Mouse (Mus musculus): ENCODE measurements around the gene Sgms1.
"Not testable (repeated sequence)": the region's sequence is repeated elsewhere in the genome, so short reads cannot be mapped to it uniquely, and the experiment has no call there.

Sgms1 gene

GRCm38 (mm10) chr19:32173522-32174184, 215.9 kb downstream of the Sgms1 start:
- DNase-seq, result no peak

- DNase-seq, result no peak
Observed at GRCm38 (mm10) chr19:32172511-32172981, 217.0 kb downstream of the Sgms1 start.

- no peak for DNase-seq
Observed at GRCm38 (mm10) chr19:32171981-32172380, 217.5 kb downstream of the Sgms1 start.

- DNase-seq, result peak; percentile 81
Observed at GRCm38 (mm10) chr19:32169634-32170540, 219.6 kb downstream of the Sgms1 start.

DNA sequence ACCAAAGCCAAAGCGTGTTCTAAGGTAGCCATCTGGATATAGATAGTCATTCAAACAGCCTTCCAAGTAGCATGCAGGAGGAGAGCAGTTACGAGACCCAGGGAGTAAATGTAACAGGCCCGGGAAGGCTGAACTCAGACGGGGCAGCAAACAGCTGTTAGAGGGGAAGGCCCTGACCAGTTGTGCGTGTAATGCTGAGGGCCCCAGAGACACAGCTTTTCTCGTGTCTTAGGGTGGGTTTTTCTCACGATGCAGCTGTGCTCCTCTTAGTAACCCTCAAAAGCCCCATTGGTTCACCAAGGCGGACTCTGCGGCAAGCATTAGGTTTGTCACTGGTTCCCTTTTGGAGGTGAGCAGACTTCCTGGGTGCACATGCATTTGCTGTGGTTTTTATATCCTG, 221.5 kb downstream of the Sgms1 start:
- DNase-seq, result no peak

- no peak for DNase-seq
Observed at GRCm38 (mm10) chr19:32166823-32167605, 222.5 kb downstream of the Sgms1 start.

GRCm38 (mm10) chr19:32165711-32166110, 223.8 kb downstream of the Sgms1 start:
- no peak for DNase-seq

GRCm38 (mm10) chr19:32164128-32164527, 225.4 kb downstream of the Sgms1 start:
- DNase-seq, result no peak

DNA sequence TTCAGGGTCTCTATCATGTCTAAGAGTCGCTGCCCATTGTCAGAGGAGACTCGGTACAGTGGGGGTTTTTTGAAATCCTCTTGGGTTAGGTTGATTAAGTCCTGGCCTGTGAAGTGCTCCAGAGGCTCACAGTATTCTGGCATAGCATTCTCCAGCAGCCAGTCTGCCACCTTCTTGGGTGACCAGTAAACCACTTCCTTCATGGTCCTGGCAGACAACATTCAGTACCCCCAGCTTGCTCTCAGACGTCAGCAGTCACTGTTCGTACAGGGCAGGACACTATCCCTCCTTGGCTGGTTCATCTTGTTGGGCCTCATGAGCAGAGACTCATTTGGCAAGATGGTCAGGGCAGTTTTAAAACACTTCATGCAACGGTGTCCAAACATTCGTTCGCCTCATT, 229.6 kb downstream of the Sgms1 start:
- DNase-seq, result no peak

- no peak for DNase-seq
Observed at GRCm38 (mm10) chr19:32159168-32159567, 230.3 kb downstream of the Sgms1 start.

- DNase-seq, result no peak
Observed at GRCm38 (mm10) chr19:32157045-32157444, 232.5 kb downstream of the Sgms1 start.

- no peak for DNase-seq
Observed at GRCm38 (mm10) chr19:32152529-32152928, 237.0 kb downstream of the Sgms1 start.

DNA sequence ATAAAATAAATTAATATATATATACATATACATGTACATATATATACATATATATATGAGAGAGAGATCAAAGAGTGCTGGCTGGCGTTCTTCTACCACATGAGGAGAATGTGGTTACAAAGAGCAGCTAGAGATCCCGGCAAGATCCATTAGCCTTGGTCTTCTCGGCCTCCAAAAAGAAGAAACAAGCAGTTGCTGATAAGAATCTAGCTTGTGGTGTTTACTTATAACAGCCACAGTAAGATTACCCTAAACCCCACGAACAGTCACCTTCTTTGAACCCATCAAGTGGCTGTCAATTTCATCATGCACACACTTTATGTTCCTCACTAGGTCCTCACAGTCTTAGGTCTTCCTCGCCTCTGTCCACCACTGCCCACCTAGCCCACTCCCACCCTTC, 240.8 kb downstream of the Sgms1 start:
- no peak for DNase-seq

DNA sequence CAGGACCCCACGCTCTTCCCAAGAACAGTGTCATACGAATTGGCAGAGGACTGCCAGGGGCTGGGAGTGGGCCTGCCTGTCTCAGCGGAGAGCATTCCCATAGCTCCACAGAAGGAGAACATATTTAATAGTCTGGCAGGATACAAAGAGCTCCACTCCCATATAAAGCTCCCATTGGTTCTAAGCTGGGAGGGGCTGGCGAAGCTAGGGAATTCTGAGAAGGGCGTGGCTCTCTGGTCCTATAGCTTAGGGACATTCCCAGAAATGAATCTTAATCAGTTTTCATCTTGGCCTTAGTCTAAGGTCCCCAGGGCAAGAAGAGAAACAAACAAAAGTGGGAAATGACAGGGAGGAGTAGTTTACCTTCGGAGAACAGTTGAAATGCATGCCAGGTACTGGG, 247.1 kb downstream of the Sgms1 start:
- DNase-seq, result no peak

DNA sequence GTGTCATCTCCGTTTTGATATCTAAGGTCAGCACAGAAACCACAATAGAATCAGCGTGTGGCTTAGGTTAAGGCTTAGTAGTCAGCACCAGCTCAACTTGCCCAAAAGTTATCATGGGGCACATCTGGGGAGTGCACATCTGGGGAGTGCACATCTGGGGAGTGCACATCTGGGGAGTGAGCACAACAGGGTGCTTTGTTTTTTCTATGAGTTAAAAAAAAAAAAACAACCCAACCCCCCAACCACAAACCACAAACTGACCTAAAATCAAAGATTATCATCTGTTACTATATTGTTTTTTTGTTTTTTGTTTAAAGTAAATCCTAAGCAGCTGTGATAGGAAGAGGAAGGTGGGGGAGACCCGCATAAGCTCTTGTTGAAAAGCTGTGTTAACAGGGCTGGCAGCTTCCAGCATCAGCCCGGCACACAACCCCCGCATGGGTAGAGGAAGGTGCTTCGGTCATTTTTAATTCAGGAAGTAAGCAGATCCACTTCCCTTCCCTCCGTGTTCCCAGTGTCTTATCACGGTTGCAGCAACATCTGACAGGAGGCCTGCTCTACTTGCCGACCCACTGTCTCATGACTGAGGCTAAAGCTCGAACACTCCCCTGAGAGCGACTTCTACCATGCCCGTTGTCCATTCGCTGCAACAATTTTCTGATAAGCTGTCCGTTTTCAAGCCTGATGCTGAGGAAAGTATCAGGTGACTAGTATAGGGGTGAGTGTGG, 251.0 kb downstream of the Sgms1 start:
- DNase-seq, result no peak

DNA sequence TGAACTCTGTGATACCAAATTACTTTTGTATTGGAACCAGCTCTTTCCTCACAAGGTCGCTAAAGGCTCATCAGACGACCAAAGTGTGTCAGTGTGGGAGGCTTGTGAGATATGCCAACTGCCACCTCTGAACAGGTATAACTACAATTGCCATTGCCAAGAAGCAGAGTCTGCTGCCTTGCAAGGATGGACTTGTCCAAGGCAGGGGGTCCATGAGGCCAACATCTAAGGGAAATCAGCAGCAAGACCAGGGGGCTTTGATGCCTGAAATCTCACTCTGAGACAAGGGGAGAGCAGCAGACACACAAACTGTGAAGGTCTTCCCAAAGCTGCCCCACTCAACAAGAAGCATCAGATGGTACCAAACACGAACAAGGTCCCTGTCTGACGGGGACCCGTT, 251.6 kb downstream of the Sgms1 start:
- no peak for DNase-seq

- DNase-seq, result no peak
Observed at GRCm38 (mm10) chr19:32136888-32137625, 252.5 kb downstream of the Sgms1 start.

DNA sequence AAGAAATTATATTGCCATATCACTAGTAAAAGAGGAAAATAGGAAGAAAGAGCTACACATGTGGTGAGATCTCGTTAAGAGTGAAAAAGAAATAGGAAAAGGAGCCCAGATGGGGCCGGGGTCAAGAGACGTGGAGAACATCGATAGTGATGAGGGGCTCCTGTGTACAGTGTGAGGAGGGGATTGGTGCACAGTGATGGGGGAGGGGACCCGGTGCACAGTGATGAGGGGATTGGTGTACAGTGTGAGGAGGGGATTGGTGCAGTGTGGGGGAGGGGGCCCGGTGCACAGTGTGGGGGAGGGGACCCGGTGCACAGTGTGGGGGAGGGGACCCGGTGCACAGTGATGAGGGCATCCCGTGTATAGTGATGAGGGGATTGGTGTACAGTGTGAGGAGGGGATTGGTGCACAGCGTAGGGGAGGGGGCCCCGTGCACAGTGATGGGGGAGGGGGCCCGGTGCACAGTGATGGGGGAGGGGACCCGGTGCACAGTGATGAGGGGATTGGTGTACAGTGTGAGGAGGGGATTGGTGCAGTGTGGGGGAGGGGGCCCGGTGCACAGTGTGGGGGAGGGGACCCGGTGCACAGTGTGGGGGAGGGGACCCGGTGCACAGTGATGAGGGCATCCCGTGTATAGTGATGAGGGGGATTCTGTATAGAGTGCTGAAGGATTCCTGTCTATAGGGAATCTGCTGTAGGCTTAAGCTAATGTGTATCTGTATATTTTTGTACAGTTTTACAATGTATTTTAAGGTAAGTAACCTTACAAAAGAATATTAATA, 257.6 kb downstream of the Sgms1 start:
- not testable (repeated sequence) for DNase-seq

DNA sequence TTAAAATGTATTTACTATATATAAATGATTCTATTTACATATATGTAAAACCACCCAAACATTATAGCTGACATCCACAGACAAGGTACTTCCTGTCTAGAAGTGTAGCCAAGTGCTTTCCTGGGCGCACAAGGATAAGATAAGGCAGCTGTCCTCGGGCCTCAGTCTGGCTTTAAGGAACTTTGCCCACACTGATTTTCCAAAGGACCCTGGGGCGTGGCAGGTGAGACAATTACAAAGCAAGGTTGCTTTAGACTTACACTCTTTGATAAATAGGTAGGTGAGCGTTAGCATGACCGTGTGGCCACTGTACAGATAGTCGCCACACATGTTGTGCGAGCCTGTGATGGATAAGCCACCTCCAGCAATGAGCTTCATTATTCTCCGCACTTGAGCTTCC, 260.2 kb downstream of the Sgms1 start:
- DNase-seq, result no peak

DNA sequence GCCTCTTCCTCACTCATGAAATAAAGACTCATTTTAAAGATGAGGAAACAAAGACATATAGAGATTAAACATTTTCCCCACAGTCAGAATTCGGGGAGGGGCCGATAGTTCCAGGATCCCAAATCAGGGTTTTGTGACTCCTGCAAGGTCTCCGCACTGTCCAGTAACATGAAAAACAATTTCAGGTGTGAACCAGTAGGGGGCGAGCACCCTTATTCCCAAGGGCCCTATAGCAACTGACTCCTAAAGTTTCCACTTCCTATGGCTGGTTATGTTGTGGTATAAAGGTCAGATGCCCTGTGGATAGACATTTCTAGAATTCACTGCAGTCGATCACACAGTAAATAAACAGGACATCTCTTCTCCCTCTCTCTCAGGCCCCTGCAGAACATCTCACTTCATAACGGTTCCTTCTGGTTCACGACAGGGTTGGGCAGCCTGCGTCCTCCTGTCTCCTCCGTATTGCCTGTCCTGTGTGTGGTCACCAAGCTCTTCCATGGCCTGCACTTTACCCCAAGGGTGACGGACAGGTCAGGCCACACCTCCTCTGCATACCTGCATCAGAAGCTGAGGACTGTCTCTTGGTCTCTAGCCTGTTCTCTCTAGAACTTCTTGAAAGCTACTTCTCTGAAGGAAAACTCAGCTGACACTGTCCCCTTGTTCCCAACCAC, 262.2 kb downstream of the Sgms1 start:
- DNase-seq, result no peak
